Mouse (Mus musculus): Measurements from ENCODE around the gene Ptpn3.

- TF ChIP-seq CTCF (IDR thresholded peaks at IDR 0.05; ENCODE audit: extremely low read depth, insufficient read depth, low read length) (no peak), POLR2A (IDR thresholded peaks at IDR 0.05; ENCODE audit: extremely low read depth, insufficient read depth, low read length) (no peak)
Measured at GRCm38 (mm10) chr4:57189881-57190280, 111.8 kb downstream of the Ptpn3 start.
